Mouse (Mus musculus) lung, adult 2 months (tissue): ENCODE measurements around the gene Rgma. TPM values are rescaled to one million over a fixed set of nuclear protein-coding genes. Genes with fewer than 3 reads are reported as not detected.

Experiments used
- DNase-seq: peaks from one replicate; pipeline ENCODE4 v3.0.0; 2022
- H3K4me1 ChIP-seq: fragments of 200-500 bp; 2 replicates; pipeline ENCODE4 v1.6.1; 2011; ENCODE audit warnings: low read length; ENCODE audit not compliant: control insufficient read depth, insufficient read depth
- H3K4me3 ChIP-seq: fragments of 200-500 bp; replicated peaks from 2 replicates; pipeline ENCODE3; 2011; ENCODE audit warnings: low read depth, mild to moderate bottlenecking, control low read depth, low read length; ENCODE audit errors: extremely low read depth
- CTCF ChIP-seq: fragments of 200-500 bp; IDR thresholded peaks from 2 replicates; pipeline ENCODE4 v1.5.1; 2011; ENCODE audit warnings: mild to moderate bottlenecking, low read length, control low read depth; ENCODE audit not compliant: insufficient read depth
- POLR2A ChIP-seq: fragments of 200-500 bp; IDR thresholded peaks from 2 replicates; pipeline ENCODE4 v1.6.1; 2011; ENCODE audit warnings: low read depth, mild to moderate bottlenecking, control low read depth, low read length, borderline replicate concordance; ENCODE audit errors: extremely low read depth
- WGBS: fragments of 180-500 bp; shearing (Covaris S2); methylation state at CpG from one replicate; pipeline ENCODE4 v1.1.7; 2018; 5-methylcytosine and 5-hydroxymethylcytosine counted together
- polyA plus RNA-seq: library from polyadenylated mRNA; depleted of rRNA; stranded (reverse); fragments of >200 nt; gene quantifications from 2 replicates; pipeline ENCODE4 v1.2.3, GENCODE M21; 2012; rRNA removed

Gene Rgma
- polyA plus RNA-seq: 23.4 and 27.5 TPM in 2 replicates

- DNase-seq: peak; percentile 56
- 1% methylated on average over 70 of the region's 85 CpGs for WGBS
- H3K4me3 ChIP-seq: peak within 1 kb of the TSS; percentile 73
- H3K4me1 ChIP-seq: 0 out of 2 replicates have a peak, but pooled peaks cover 2% of the 10 kb centered on the region
- TF ChIP-seq CTCF (no peak), POLR2A (peak; percentile 28; the same call in 1 of the 2 replicates)
Observed at GRCm38 (mm10) chr7:73375257-73376100, at the start of gene Rgma. TSS of gene Rgma (plus strand) at chr7:73375509.

- 80% methylated on average over 14 of the region's 14 CpGs for WGBS
- Histone ChIP-seq H3K4me1 (no peaks in the 10 kb centered on the region), H3K4me3 (no peak overlapping the region)
- TF ChIP-seq CTCF: no peak
- TF ChIP-seq POLR2A: no peak
- no peak for DNase-seq
Observed at GRCm38 (mm10) chr7:73326236-73326635, 49.1 kb upstream of the Rgma start.

DNA sequence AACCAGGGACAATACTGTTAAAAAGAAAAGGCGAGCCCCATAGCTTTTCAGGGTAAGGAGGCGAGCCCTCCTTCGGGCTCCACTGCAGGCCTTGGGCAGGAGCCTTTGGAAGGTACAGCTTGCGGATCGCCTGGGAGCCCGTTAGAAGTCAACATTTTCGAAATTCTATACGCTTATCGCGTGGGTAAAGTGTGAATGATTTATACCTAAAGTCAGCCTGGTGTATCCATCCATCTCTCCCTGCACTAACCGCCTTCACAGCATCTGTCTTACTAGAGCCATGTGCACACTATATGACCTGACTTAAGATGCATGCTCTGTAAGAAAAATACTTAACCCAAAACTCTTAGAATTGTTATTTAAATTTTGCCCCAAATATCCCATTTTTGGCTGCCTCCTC, 48.6 kb upstream of the Rgma start:
- no peak for DNase-seq
- Histone ChIP-seq H3K4me3 (no peak overlapping the region), H3K4me1 (no peaks in the 10 kb centered on the region)
- 82% methylated on average over 11 of the region's 11 CpGs for WGBS
- TF ChIP-seq POLR2A: no peak
- no peak for TF ChIP-seq CTCF

DNA sequence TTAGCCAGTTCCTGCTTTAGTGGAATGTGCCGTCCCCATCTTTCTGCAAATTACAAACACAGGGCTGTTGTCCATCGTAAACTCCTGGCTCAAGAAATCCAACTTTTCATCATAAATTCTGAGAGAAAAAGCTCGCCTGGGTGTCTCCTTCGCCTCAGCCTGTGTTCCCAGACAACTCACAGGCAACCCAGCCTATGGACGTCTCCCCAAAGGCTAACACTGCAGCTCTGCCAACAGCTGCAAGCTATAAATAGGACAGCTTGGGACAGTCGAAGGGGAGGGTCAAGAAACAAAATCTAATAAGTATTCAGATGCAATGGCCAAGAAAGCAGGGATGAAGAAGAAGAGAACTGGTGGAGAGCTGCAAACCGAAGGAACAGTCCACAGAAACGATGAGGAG, 48.1 kb upstream of the Rgma start:
- DNase-seq: no peak
- WGBS: 53% methylated on average over 8 of the region's 8 CpGs
- no peak overlapping the region for H3K4me3 ChIP-seq
- TF ChIP-seq CTCF (no peak), POLR2A (no peak)
- H3K4me1 ChIP-seq: no peaks in the 10 kb centered on the region

DNA sequence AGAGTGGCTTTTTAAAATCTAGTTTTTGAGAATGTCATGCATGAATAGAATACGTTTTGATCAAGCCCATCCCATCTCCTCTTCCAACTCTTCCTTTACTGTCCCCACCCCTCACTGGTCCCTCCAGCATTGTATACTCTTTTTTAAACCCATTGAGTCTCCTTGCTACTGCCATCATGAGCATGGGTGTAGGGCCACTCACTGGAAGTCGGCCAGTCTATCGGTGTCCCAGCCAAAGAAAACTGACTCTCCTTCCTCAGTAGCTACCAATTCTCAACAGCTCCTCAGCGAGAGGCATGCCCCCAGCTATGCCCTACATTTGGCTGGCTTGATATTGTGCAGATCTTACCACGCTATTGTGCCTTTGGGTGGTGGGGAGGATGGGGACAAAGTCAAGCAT, 47.7 kb upstream of the Rgma start:
- Histone ChIP-seq H3K4me3 (no peak overlapping the region), H3K4me1 (no peaks in the 10 kb centered on the region)
- WGBS: 72% methylated on average over 5 of the region's 5 CpGs
- no peak for DNase-seq
- TF ChIP-seq CTCF (no peak), POLR2A (no peak)

GRCm38 (mm10) chr7:73328653-73329207, 46.6 kb upstream of the Rgma start:
- DNase-seq: no peak
- Histone ChIP-seq H3K4me1 (0 out of 2 replicates have a peak, but pooled peaks cover 2% of the 10 kb centered on the region), H3K4me3 (no peak overlapping the region)
- 43% methylated on average over 5 of the region's 5 CpGs for WGBS
- TF ChIP-seq CTCF (no peak), POLR2A (no peak)

DNA sequence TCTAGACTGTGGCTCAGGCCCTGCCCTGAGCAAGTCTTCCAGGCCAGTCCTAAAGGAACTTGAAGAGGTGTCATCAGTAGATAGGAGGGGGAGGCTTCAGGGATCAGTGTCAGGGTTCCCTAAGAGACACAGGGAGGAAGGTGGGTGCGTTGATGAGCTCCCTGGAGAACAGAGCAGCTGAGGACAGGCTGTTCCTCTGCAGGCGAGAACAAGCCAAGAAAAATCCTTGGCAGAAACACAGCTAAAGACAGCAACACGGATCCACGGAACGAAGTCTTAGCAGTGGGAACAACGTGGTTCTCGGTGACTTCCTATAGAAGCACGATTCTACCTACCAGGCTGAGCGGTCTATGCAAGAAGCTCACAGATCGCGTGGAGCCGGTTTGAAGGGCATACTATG, 44.6 kb upstream of the Rgma start:
- no peak for DNase-seq
- TF ChIP-seq POLR2A: no peak
- Histone ChIP-seq H3K4me3 (no peak overlapping the region), H3K4me1 (0 out of 2 replicates have a peak, but pooled peaks cover 2% of the 10 kb centered on the region)
- WGBS: 78% methylated on average over 12 of the region's 12 CpGs

GRCm38 (mm10) chr7:73331645-73332044, 43.7 kb upstream of the Rgma start:
- 71% methylated on average over 7 of the region's 7 CpGs for WGBS
- DNase-seq: no peak
- H3K4me3 ChIP-seq: no peak overlapping the region
- H3K4me1 ChIP-seq: 0 out of 2 replicates have a peak, but pooled peaks cover 2% of the 10 kb centered on the region
- TF ChIP-seq POLR2A (no peak), CTCF (no peak)

DNA sequence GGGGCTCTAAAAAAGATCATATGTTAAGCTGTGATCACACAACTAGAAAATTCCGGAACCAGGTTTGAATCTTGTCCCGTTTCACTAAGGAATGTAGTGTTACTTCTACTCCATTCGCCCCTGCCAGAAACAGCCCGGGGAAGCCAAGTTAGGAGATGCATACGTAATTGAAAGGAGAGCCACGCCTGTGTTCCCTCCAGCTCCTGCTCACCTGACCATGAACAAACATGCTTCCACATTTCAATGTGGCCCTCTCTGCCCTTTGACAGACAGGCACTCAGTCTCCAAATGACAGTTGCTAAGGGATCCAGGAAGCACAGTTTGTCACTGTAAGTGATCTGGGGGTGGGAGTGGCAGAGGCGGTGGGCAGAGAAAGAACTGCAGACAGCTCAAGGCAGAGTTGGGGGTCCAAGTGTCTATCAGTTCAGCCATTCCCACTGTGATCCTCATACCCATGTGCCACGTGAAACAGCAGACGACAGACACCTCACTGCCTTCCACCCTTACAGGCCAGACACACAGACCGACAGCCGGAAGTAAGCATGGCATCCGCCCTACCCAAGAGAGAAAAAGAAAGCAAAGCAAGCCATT, 41.8 kb upstream of the Rgma start:
- Histone ChIP-seq H3K4me3 (no peak overlapping the region), H3K4me1 (0 out of 2 replicates have a peak, but pooled peaks cover 2% of the 10 kb centered on the region)
- 69% methylated on average over 12 of the region's 12 CpGs for WGBS
- TF ChIP-seq POLR2A (no peak), CTCF (no peak)
- peak; percentile 23 for DNase-seq
